Comparison of ENCODE assay signal across 8 mouse cellular contexts in genomic region chr2:167015382-167015718, GRCm38 (mm10). TPM values are rescaled to one million over a fixed set of nuclear protein-coding genes. Genes with fewer than 3 reads are reported as not detected.
DNase-seq lines count a peak whose midpoint lies in the region; ATAC-seq and TF ChIP-seq lines count a peak whose summit lies in the region.

No protein-coding gene starts in this region.

- peak overlapping the region; percentile 97 for H3K4me2 ChIP-seq in heart, embryonic 13.5 days
- peak overlapping the region; percentile 96 for H3K4me2 ChIP-seq in forebrain, embryonic 16.5 days (ENCODE audit: low read length)

- no peak for TF ChIP-seq CTCF in ES-Bruce4 (IDR thresholded peaks at IDR 0.05; ENCODE audit: low read depth, low read length)

- peak; percentile 58; the same call in 1 of the 2 replicates for ATAC-seq in heart, embryonic 13.5 days (ENCODE audit: extremely low read depth, insufficient number of reproducible peaks, low FRiP score, low TSS enrichment)
- peak; percentile 68; the same call in 1 of the 2 replicates for ATAC-seq in forebrain, embryonic 16.5 days

- H3K4me3 ChIP-seq in heart, embryonic 13.5 days: peak overlapping the region; percentile 98
- H3K4me3 ChIP-seq in ES-Bruce4 (ENCODE audit: low read depth, low read length): peak overlapping the region; percentile 96
- H3K4me3 ChIP-seq in forebrain, embryonic 16.5 days (replicated peaks; ENCODE audit: low read length): peak overlapping the region; percentile 95
- peak overlapping the region; percentile 88 for H3K4me3 ChIP-seq in macrophage (ENCODE audit: inconsistent target)

- 0% methylated on average over 20 of the region's 21 CpGs for WGBS in heart, embryonic 13.5 days
- under 1% methylated on average over 21 of the region's 21 CpGs for WGBS in forebrain, embryonic 16.5 days
- WGBS in macrophage (ENCODE audit: missing documents): under 1% methylated on average over 21 of the region's 21 CpGs

- H3K9me3 ChIP-seq in heart, embryonic 13.5 days: no peaks in the 10 kb centered on the region
- H3K9me3 ChIP-seq in ES-Bruce4 (replicated peaks; ENCODE audit: control insufficient read depth, insufficient read depth, low read length, poor library complexity, severe bottlenecking): no peaks in the 10 kb centered on the region
- no peaks in the 10 kb centered on the region for H3K9me3 ChIP-seq in forebrain, embryonic 16.5 days (ENCODE audit: control insufficient read depth, low read length)

- no peaks in the 10 kb centered on the region for H3K27me3 ChIP-seq in heart, embryonic 13.5 days (replicated peaks)
- no peaks in the 10 kb centered on the region for H3K27me3 ChIP-seq in ES-Bruce4 (ENCODE audit: control insufficient read depth, insufficient read depth, low read length, poor library complexity, severe bottlenecking)
- H3K27me3 ChIP-seq in forebrain, embryonic 16.5 days (replicated peaks; ENCODE audit: control insufficient read depth, insufficient read depth, low read length): no peaks in the 10 kb centered on the region

- H3K27ac ChIP-seq in heart, embryonic 13.5 days (replicated peaks): peak overlapping the region; percentile 79
- H3K27ac ChIP-seq in ES-Bruce4 (ENCODE audit: insufficient read depth, low read length) (no peak overlapping the region), macrophage (0 out of 2 replicates have a peak overlapping the region, but pooled peaks have one; percentile 25)
- H3K27ac ChIP-seq in forebrain, embryonic 16.5 days (ENCODE audit: low read length): peak overlapping the region; percentile 41; the same call in 1 of the 2 replicates

- intact Hi-C loops in heart, postnatal 10 days (cut with DNase I): no loop called here
- intact Hi-C loops in left cerebral cortex, postnatal 10 days (cut with DNase I): loop anchor here (5.0 kb wide), 2 partner anchors 47 to 73 kb away; partner anchors contain the start of gene Znfx1

- TF ChIP-seq POLR2A in ES-Bruce4 (IDR thresholded peaks at IDR 0.05; ENCODE audit: insufficient read depth, low read length): no peak

- DNase-seq in heart, postnatal 10 days: no peak
- DNase-seq in cerebellum, postnatal 10 days: no peak
- DNase-seq in frontal cortex, postnatal 25 days (ENCODE audit: low spot score in 2 of 2): no peak
- DNase-seq in left cerebral cortex, postnatal 10 days (ENCODE audit: extremely low spot score in 1 of 2, low spot score in 2 of 2): no peak

- peaks cover 33% of the 10 kb centered on the region for H3K79me2 ChIP-seq in macrophage (ENCODE audit: inconsistent target)

- no peak for TF ChIP-seq EP300 in ES-Bruce4 (IDR thresholded peaks at IDR 0.05; ENCODE audit: insufficient read depth, low read depth, low read length)

- H3K4me1 ChIP-seq in heart, embryonic 13.5 days: peaks cover 18% of the 10 kb centered on the region
- peaks cover 3% of the 10 kb centered on the region for H3K4me1 ChIP-seq in ES-Bruce4 (ENCODE audit: control insufficient read depth, insufficient read depth, low read length)
- H3K4me1 ChIP-seq in forebrain, embryonic 16.5 days (replicated peaks; ENCODE audit: control insufficient read depth, insufficient read depth, low read length): peaks cover 18% of the 10 kb centered on the region

- H3K9ac ChIP-seq in heart, embryonic 13.5 days: peak overlapping the region; percentile 90
- H3K9ac ChIP-seq in ES-Bruce4 (ENCODE audit: low read depth, poor library complexity, severe bottlenecking): peak overlapping the region; percentile 69
- H3K9ac ChIP-seq in forebrain, embryonic 16.5 days (replicated peaks; ENCODE audit: low read depth, low read length): peak overlapping the region; percentile 84

- peaks cover 29% of the 10 kb centered on the region for H3K36me3 ChIP-seq in heart, embryonic 13.5 days
- H3K36me3 ChIP-seq in ES-Bruce4 (ENCODE audit: control insufficient read depth, insufficient read depth, low read length, poor library complexity, severe bottlenecking) (peaks cover 22% of the 10 kb centered on the region), macrophage (ENCODE audit: inconsistent target) (peaks cover 13% of the 10 kb centered on the region)
- peaks cover 18% of the 10 kb centered on the region for H3K36me3 ChIP-seq in forebrain, embryonic 16.5 days (ENCODE audit: control insufficient read depth, insufficient read depth)

RNA-seq across cellular contexts. Expression of gene Ddx27, which starts 0.4 kb away (rescaled TPM):
- polyA plus RNA-seq in heart, embryonic 13.5 days (2015; fragmentation: Nextera tagmentation; extraction: Ambion mirVana): 31.1 and 31.6 TPM in 2 replicates
- 10 to 100 TPM; 17.5 to 18.3 TPM for total RNA-seq in heart, postnatal 10 days (2021)
- 72.1 and 75.7 TPM in 2 replicates for polyA plus RNA-seq in ES-Bruce4 (2011; ENCODE audit: insufficient read depth, insufficient read length, low read depth, missing spikeins)
- 41.0 and 45.0 TPM in 2 replicates for polyA plus RNA-seq in forebrain, embryonic 16.5 days (2015; fragmentation: Nextera tagmentation; extraction: Ambion mirVana)
- 100 to 1,000 TPM in 1 of 26 experiments, 10 to 100 TPM in 25; 22.9 to 107 (median 48.0) TPM for total RNA-seq in macrophage (2018; cell fraction: chromatin; rRNA removed)
- total RNA-seq in macrophage (2018; cell fraction: cytosol; rRNA removed): 10 to 100 TPM; 16.7 to 23.4 (median 20.4) TPM
- total RNA-seq in macrophage (2018; cell fraction: nucleus; rRNA removed): 10 to 100 TPM; 16.6 to 64.4 (median 23.7) TPM
- polyA plus RNA-seq in macrophage (2018): 15.6 to 38.1 TPM (median 33.2 TPM) in 3 replicates
- total RNA-seq in left cerebral cortex, postnatal 10 days (2021): 10 to 100 TPM; 34.9 to 40.6 TPM

RNA-seq across cellular contexts. Expression of gene Stau1, which starts 19.3 kb away (rescaled TPM):
- 57.1 and 57.3 TPM in 2 replicates for polyA plus RNA-seq in heart, embryonic 13.5 days (2015; fragmentation: Nextera tagmentation; extraction: Ambion mirVana)
- 10 to 100 TPM; 54.2 TPM for total RNA-seq in heart, postnatal 10 days (2021)
- polyA plus RNA-seq in ES-Bruce4 (2011; ENCODE audit: insufficient read depth, insufficient read length, low read depth, missing spikeins): 50.1 and 55.4 TPM in 2 replicates
- 131 and 145 TPM in 2 replicates for polyA plus RNA-seq in forebrain, embryonic 16.5 days (2015; fragmentation: Nextera tagmentation; extraction: Ambion mirVana)
- total RNA-seq in macrophage (2018; cell fraction: chromatin; rRNA removed): 100 to 1,000 TPM in 24 of 26 experiments, 10 to 100 TPM in 2; 98.0 to 265 (median 128) TPM
- 10 to 100 TPM; 43.9 to 68.0 (median 53.0) TPM for total RNA-seq in macrophage (2018; cell fraction: cytosol; rRNA removed)
- total RNA-seq in macrophage (2018; cell fraction: nucleus; rRNA removed): 100 to 1,000 TPM in 3 of 26 experiments, 10 to 100 TPM in 23; 58.7 to 250 (median 84.6) TPM
- polyA plus RNA-seq in macrophage (2018): 33.2 to 69.7 TPM (median 44.1 TPM) in 3 replicates
- total RNA-seq in left cerebral cortex, postnatal 10 days (2021): 10 to 100 TPM; 75.1 to 75.9 TPM

RNA-seq across cellular contexts. Expression of gene Znfx1, which starts 47.5 kb away (rescaled TPM):
- 5.1 and 6.3 TPM in 2 replicates for polyA plus RNA-seq in heart, embryonic 13.5 days (2015; fragmentation: Nextera tagmentation; extraction: Ambion mirVana)
- 10 to 100 TPM; 29.0 to 31.3 TPM for total RNA-seq in heart, postnatal 10 days (2021)
- 11.4 and 12.1 TPM in 2 replicates for polyA plus RNA-seq in ES-Bruce4 (2011; ENCODE audit: insufficient read depth, insufficient read length, low read depth, missing spikeins)
- 8.9 and 9.0 TPM in 2 replicates for polyA plus RNA-seq in forebrain, embryonic 16.5 days (2015; fragmentation: Nextera tagmentation; extraction: Ambion mirVana)
- 100 to 1,000 TPM; 140 to 707 (median 513) TPM for total RNA-seq in macrophage (2018; cell fraction: chromatin; rRNA removed)
- total RNA-seq in macrophage (2018; cell fraction: cytosol; rRNA removed): 100 to 1,000 TPM; 148 to 640 (median 330) TPM
- total RNA-seq in macrophage (2018; cell fraction: nucleus; rRNA removed): 100 to 1,000 TPM; 164 to 846 (median 558) TPM
- polyA plus RNA-seq in macrophage (2018): 128 to 243 TPM (median 153 TPM) in 3 replicates
- total RNA-seq in left cerebral cortex, postnatal 10 days (2021): 10 to 100 TPM; 29.7 to 33.6 TPM
